Mouse (Mus musculus) gonadal fat pad, adult 2 months (tissue): ENCODE data around the gene Ptprm. TPM values are rescaled to one million over a fixed set of nuclear protein-coding genes. Genes with fewer than 3 reads are reported as not detected.

ENCODE experiments used
- DNase-seq: peaks from one replicate; pipeline ENCODE4 v3.0.0-alpha.2; 2012; ENCODE audit warnings: low read depth
- polyA plus RNA-seq: library from polyadenylated mRNA; depleted of rRNA; stranded (reverse); fragments of >200 nt; gene quantifications from 2 replicates; pipeline ENCODE4 v1.2.3, GENCODE M21; 2012

Ptprm gene
- polyA plus RNA-seq, 1 experiment, result 16.9 TPM

- no peak for DNase-seq
Observed at GRCm38 (mm10) chr17:67281640-67282170, 72.6 kb downstream of the Ptprm start.

- DNase-seq, result no peak
Observed at GRCm38 (mm10) chr17:67277124-67277910, 76.9 kb downstream of the Ptprm start.

GRCm38 (mm10) chr17:67274531-67275094 lies 79.6 kb downstream of the Ptprm start:
- DNase-seq, result no peak

- no peak for DNase-seq
Observed at GRCm38 (mm10) chr17:67272928-67273327, 81.3 kb downstream of the Ptprm start.

- peak; percentile 14 for DNase-seq
Observed at GRCm38 (mm10) chr17:67268475-67269080, 85.7 kb downstream of the Ptprm start.

- no peak for DNase-seq
Observed at GRCm38 (mm10) chr17:67266270-67266669, 88.0 kb downstream of the Ptprm start.

GRCm38 (mm10) chr17:67265520-67265919 lies 88.7 kb downstream of the Ptprm start:
- DNase-seq, result no peak

GRCm38 (mm10) chr17:67264716-67265115 lies 89.5 kb downstream of the Ptprm start:
- no peak for DNase-seq

- no peak for DNase-seq
Observed at GRCm38 (mm10) chr17:67263024-67263423, 91.2 kb downstream of the Ptprm start.

- DNase-seq, result no peak
Observed at GRCm38 (mm10) chr17:67260016-67260415, 94.2 kb downstream of the Ptprm start.

- no peak for DNase-seq
Observed at GRCm38 (mm10) chr17:67257780-67258179, 96.5 kb downstream of the Ptprm start.

- no peak for DNase-seq
Observed at GRCm38 (mm10) chr17:67256171-67256570, 98.1 kb downstream of the Ptprm start.

- DNase-seq, result no peak
Observed at GRCm38 (mm10) chr17:67253445-67253844, 100.8 kb downstream of the Ptprm start.

- no peak for DNase-seq
Observed at GRCm38 (mm10) chr17:67252992-67253391, 101.3 kb downstream of the Ptprm start.

- no peak for DNase-seq
Observed at GRCm38 (mm10) chr17:67245273-67245875, 108.9 kb downstream of the Ptprm start.

- DNase-seq, result no peak
Observed at GRCm38 (mm10) chr17:67242774-67243495, 111.3 kb downstream of the Ptprm start.

GRCm38 (mm10) chr17:67241951-67242773 lies 112.1 kb downstream of the Ptprm start:
- no peak for DNase-seq

GRCm38 (mm10) chr17:67238866-67239265 lies 115.4 kb downstream of the Ptprm start:
- DNase-seq, result no peak

- no peak for DNase-seq
Observed at GRCm38 (mm10) chr17:67237407-67237806, 116.8 kb downstream of the Ptprm start.

GRCm38 (mm10) chr17:67233063-67233462 lies 121.2 kb downstream of the Ptprm start:
- DNase-seq, result no peak

- no peak for DNase-seq
Observed at GRCm38 (mm10) chr17:67226991-67227390, 127.3 kb downstream of the Ptprm start.
